Mouse (Mus musculus) small intestine, adult 2 months (tissue): ENCODE measurements around the gene Mecr.

ENCODE experiments used
- CTCF ChIP-seq: fragments of 200-500 bp; IDR thresholded peaks from 2 replicates; pipeline ENCODE4 v1.5.1; 2012; ENCODE audit warnings: low read depth, mild to moderate bottlenecking, control low read depth, inconsistent platforms, low read length, moderate library complexity, mixed read lengths; ENCODE audit not compliant: insufficient replicate concordance, insufficient read length; ENCODE audit errors: extremely low read depth
- POLR2A ChIP-seq: fragments of 200-500 bp; IDR thresholded peaks from 2 replicates; pipeline ENCODE4 v1.6.1; 2012; ENCODE audit warnings: low read depth, mild to moderate bottlenecking, control low read depth, inconsistent platforms, low read length, moderate library complexity

DNA sequence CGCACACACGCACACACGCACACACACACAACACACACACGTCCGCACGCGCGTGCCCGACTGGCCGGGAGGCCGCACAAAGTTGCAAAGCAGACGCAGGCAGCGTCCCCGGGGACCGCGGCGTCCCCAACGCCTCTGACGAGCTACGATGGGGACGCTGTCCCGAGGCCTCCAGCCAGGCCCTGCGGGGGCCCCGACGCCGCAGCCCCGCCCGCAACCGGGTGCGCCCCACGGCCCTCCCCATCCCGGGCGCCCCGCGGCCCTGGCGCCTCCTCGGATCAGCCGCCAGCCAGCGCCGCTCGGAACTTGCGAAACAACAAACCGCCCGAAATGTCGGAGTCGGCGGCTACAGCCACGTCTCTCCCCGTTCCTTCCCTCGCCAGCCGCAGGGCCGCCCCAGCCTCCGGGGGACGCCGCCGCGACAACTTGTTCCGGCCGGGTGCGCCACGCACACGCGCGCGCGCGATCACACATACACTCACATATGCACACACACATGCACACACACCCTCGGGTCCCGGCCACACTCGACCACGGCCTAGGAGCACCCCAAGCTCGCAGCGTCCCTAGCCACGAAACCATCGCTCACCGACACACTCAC, 6.3 kb upstream of the Mecr start:
- TF ChIP-seq CTCF (no peak), POLR2A (no peak)
